Mouse (Mus musculus): Measurements from ENCODE around the gene Slc45a2. TPM values are rescaled to one million over a fixed set of nuclear protein-coding genes. Genes with fewer than 3 reads are reported as not detected.
"Not testable (repeated sequence)": the region's sequence is repeated elsewhere in the genome, so short reads cannot be mapped to it uniquely, and the experiment has no call there.

Gene Slc45a2
- total RNA-seq (2014; fragmentation: Nextera tagmentation) = not detected in 2 replicates
- not detected in 2 replicates for total RNA-seq (2017)

- ATAC-seq (replicated peaks; ENCODE audit: low FRiP score, low TSS enrichment, poor library complexity, severe bottlenecking) = no peak
Measured at GRCm38 (mm10) chr15:11000421-11000820, at the start of gene Slc45a2. Gene Slc45a2, plus strand, starts transcription at chr15:11000721.

- ATAC-seq (replicated peaks; ENCODE audit: low FRiP score, low TSS enrichment, poor library complexity, severe bottlenecking) = no peak
Measured at GRCm38 (mm10) chr15:10951951-10952759, 48.4 kb upstream of the Slc45a2 start, which contains the start of gene C1qtnf3. Gene C1qtnf3, plus strand, starts transcription at chr15:10952332.

DNA sequence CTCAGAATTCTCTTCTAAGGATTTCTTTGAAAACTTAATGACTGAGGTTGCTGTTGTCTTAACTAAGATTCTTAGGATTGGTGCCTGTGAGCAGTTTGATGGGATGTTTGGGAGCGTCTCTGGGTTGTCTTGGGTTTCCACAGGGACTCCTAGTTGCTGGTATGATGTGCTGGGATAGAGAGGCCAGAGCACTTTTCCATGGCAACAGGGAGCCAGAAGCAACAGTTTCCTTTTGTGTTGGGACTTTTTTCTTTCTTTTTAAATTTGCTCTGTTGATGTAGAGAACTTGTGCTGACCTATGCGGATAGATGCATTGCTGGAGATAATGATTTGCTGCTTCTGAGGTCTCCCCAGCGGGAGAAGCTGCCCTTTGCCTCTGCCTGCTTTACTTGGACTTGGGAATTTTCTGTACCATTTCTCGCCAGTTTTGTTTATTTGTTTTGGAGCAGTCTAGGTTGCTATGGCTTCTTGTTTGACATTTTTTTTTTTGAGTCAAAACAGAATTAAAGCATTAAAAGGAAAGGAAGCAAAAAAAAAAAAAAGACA, 47.7 kb upstream of the Slc45a2 start:
- ATAC-seq (replicated peaks; ENCODE audit: low FRiP score, low TSS enrichment, poor library complexity, severe bottlenecking) = no peak

DNA sequence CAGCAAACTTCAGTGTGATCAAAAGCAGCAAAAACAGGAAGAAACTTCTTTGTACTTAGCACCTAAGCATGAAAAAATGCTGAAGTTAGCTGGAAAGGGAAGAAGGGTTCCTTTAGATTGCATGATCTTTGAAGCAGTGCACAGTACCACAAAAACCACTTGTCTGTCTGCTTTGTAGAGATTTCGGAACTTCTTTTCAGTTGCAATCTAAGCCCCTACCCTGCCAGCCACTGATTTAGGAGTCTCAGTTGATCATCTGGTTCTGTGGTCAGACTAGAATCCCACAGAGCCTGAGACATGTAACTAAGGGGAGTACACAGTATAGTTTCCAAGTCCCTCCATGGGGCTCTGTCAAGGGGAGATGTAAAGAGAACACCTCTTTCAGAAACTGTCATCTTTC, 47.1 kb upstream of the Slc45a2 start:
- ATAC-seq (replicated peaks; ENCODE audit: low FRiP score, low TSS enrichment, poor library complexity, severe bottlenecking) = no peak

DNA sequence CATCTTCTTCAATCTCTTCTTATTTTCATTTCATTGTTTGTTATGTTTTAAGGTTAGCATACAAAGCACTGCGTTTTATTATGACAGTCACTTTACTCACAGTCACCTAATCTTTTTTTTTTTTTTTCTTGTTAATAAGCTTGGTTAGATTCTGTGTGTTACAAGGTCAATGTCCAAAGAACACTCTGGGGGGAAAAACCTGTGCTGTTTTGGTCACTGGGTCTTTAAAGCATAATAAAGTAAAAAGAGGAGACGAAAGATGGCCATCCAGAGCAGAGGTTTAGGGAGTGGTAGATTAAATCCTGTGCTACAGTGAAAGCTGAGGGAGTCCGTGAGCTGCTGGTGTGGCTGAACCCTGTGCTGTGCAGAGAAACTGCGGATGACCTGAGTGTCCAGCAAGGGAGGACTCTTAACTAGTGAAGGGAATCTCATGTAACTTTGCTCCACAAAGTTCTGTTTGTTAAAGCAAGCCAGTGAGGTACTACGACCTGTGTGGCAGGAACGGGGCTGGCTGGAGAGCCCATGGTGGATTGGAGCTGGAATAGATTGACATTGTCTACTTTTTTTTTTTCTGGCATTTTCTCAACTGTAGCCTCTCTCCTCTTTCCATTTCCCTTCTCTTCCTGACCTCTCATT, 46.0 kb upstream of the Slc45a2 start:
- ATAC-seq (replicated peaks; ENCODE audit: low FRiP score, low TSS enrichment, poor library complexity, severe bottlenecking) = no peak

- no peak for ATAC-seq (replicated peaks; ENCODE audit: low FRiP score, low TSS enrichment, poor library complexity, severe bottlenecking)
Measured at GRCm38 (mm10) chr15:10955156-10955555, 45.4 kb upstream of the Slc45a2 start.

DNA sequence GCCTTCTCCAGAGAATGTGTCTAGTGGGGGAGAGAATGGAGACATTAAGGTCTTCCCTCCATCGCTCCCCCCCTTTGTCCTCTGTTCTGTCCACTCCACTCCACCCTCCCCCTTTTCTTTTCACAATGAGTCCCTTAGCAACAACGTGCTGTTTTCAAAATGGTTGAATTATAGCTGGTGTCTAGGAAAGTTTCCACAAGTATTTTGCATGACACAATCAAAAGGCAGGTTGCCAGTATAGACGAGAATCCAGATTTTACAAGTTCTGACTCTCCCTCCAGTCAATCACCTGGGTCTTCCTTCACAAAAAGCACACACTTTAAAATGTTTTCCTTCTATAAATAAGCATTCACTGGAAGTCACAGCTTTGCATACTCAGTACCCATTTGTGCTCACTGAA, 43.8 kb upstream of the Slc45a2 start:
- no peak for ATAC-seq (replicated peaks; ENCODE audit: low FRiP score, low TSS enrichment, poor library complexity, severe bottlenecking)

- no peak for ATAC-seq (replicated peaks; ENCODE audit: low FRiP score, low TSS enrichment, poor library complexity, severe bottlenecking)
Measured at GRCm38 (mm10) chr15:10959277-10960026, 41.1 kb upstream of the Slc45a2 start.

GRCm38 (mm10) chr15:10960267-10960666, 40.3 kb upstream of the Slc45a2 start:
- no peak for ATAC-seq (replicated peaks; ENCODE audit: low FRiP score, low TSS enrichment, poor library complexity, severe bottlenecking)

DNA sequence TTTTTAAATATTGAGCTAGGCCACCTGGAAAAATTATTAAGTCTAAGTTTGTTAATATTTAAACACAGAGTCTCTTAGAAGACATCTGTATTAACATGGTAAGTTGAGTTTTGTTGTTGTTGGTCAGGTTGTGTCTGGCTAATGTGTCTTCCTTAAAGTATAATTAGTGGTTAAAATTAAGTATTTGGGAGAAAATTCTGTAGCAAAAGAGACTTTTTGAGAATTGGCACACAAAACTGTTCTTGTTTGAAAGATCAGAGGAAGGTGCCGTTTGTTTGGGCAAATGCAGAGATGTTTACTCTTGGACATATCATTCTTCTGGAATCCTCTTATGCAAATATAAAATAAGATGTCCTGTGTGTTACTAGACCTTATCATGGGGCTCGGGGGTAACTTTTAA, 37.9 kb upstream of the Slc45a2 start:
- ATAC-seq (replicated peaks; ENCODE audit: low FRiP score, low TSS enrichment, poor library complexity, severe bottlenecking) = no peak

DNA sequence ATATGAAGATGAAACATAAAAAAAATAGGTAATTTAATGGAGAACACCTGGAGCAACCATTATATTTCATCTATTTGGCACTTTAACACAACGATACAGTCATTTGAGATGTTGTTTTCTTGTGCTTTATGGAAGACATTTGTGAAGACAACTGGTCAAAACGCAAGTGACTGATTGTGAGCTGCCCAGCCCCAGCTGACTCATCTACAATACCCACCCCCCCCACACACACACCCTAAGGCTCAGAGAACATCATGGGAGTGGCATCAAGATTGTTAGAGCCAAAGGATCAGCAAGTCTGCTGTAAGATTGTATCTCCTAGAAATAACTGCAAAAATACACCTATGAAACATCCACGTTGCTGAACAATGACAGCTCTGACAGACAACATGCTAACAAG, 31.1 kb upstream of the Slc45a2 start:
- no peak for ATAC-seq (replicated peaks; ENCODE audit: low FRiP score, low TSS enrichment, poor library complexity, severe bottlenecking)

GRCm38 (mm10) chr15:10970777-10971176, 29.7 kb upstream of the Slc45a2 start:
- ATAC-seq (replicated peaks; ENCODE audit: low FRiP score, low TSS enrichment, poor library complexity, severe bottlenecking) = no peak

DNA sequence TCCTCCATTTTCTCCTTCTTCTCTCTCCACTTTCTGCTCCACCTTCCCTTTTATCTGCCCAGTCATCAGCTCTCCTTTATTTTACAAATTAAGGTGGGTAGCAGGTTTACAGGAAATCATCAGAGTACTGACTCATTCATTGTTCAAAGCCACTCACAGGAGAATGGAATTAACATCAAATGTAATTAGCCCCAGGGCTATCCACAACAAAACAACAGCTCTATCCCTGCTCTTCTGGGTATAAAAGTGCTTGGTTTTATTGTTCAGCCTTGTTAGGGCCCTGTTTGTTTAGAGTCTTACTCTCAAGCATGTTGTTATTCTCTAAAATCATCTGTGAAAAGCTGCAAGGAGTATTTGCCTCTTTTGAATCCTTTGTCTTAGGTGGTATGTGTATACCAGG, 23.4 kb upstream of the Slc45a2 start:
- ATAC-seq (replicated peaks; ENCODE audit: low FRiP score, low TSS enrichment, poor library complexity, severe bottlenecking) = no peak

- ATAC-seq (replicated peaks; ENCODE audit: low FRiP score, low TSS enrichment, poor library complexity, severe bottlenecking) = no peak
Measured at GRCm38 (mm10) chr15:10980712-10981111, 19.8 kb upstream of the Slc45a2 start.

GRCm38 (mm10) chr15:10981377-10982063, 19.0 kb upstream of the Slc45a2 start, which contains the start of gene Amacr:
Gene Amacr, plus strand, starts transcription at chr15:10981756.
- peak; percentile 95 for ATAC-seq (replicated peaks; ENCODE audit: low FRiP score, low TSS enrichment, poor library complexity, severe bottlenecking)

- peak; percentile 29 for ATAC-seq (replicated peaks; ENCODE audit: low FRiP score, low TSS enrichment, poor library complexity, severe bottlenecking)
Measured at GRCm38 (mm10) chr15:10982064-10982435, 18.5 kb upstream of the Slc45a2 start.

GRCm38 (mm10) chr15:10985756-10986155, 14.8 kb upstream of the Slc45a2 start:
- ATAC-seq (replicated peaks; ENCODE audit: low FRiP score, low TSS enrichment, poor library complexity, severe bottlenecking) = no peak

DNA sequence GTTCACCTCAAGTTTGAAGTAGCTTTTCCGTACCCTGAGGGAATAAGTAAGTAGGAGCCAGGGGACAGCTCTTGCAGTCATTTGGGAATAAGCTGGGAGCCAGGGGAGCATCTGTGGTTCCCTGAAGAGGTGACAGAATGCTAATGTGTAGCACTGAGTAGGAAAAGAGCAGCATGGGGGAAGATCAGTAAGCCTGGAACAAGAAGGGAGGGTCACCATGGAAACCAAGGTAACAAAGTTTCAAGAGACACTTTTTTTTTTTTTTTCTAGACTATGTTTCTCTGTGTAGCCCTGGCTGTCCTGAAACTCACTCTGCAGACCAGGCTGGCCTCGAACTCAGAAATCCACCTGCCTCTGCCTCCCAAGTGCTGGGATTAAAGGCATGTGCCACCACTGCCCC, 14.0 kb upstream of the Slc45a2 start:
- ATAC-seq (replicated peaks; ENCODE audit: low FRiP score, low TSS enrichment, poor library complexity, severe bottlenecking) = not testable (repeated sequence)

GRCm38 (mm10) chr15:10990411-10990810, 10.1 kb upstream of the Slc45a2 start:
- no peak for ATAC-seq (replicated peaks; ENCODE audit: low FRiP score, low TSS enrichment, poor library complexity, severe bottlenecking)
